Mouse (Mus musculus): ENCODE results near the gene Mtfmt. TPM values are rescaled to one million over a fixed set of nuclear protein-coding genes. Genes with fewer than 3 reads are reported as not detected.
A peak's percentile ranks its signal among the peaks of the same experiment; 100 is the strongest.

The Mtfmt gene
- polyA plus RNA-seq, 1 experiment from 2014 or later: 20.0 TPM

GRCm38 (mm10) chr9:65398279-65398678 is 37.3 kb upstream of the Mtfmt start, which contains the start of gene Rasl12:
TSS of gene Rasl12 (plus strand) at chr9:65398506.
- Histone ChIP-seq H3K36me3 (replicated peaks; ENCODE audit: control insufficient read depth, insufficient read depth, low read depth, low read length) (no peaks in the 10 kb centered on the region), H3K27me3 (ENCODE audit: control insufficient read depth, insufficient read depth, low read length) (no peaks in the 10 kb centered on the region), H3K27ac (replicated peaks; ENCODE audit: low read depth, low read length) (no peak within 1 kb of the TSS), H3K9me3 (replicated peaks; ENCODE audit: control insufficient read depth, low read length) (no peaks in the 10 kb centered on the region), H3K4me2 (ENCODE audit: low read depth, low read length) (peak within 1 kb of the TSS; percentile 80), H3K9ac (replicated peaks; ENCODE audit: low read length) (peak within 1 kb of the TSS; percentile 66), H3K4me3 (ENCODE audit: low read depth, low read length) (peak within 1 kb of the TSS; percentile 47), H3K4me1 (ENCODE audit: control insufficient read depth, insufficient read depth, low read length) (no peaks in the 10 kb centered on the region)
- WGBS: under 1% methylated on average over 24 of the region's 24 CpGs
- ATAC-seq (replicated peaks; ENCODE audit: insufficient number of reproducible peaks, low FRiP score, low TSS enrichment, low read depth) (peak; percentile 72; the same call in 1 of the 2 replicates), DNase-seq (ENCODE audit: low spot score) (peak; percentile 87)

GRCm38 (mm10) chr9:65399934-65400333 is 35.6 kb upstream of the Mtfmt start:
- no peak for ATAC-seq (replicated peaks; ENCODE audit: insufficient number of reproducible peaks, low FRiP score, low TSS enrichment, low read depth)
- Histone ChIP-seq H3K4me2 (ENCODE audit: low read depth, low read length) (no peak overlapping the region), H3K9ac (replicated peaks; ENCODE audit: low read length) (no peak overlapping the region), H3K9me3 (replicated peaks; ENCODE audit: control insufficient read depth, low read length) (no peaks in the 10 kb centered on the region), H3K27me3 (ENCODE audit: control insufficient read depth, insufficient read depth, low read length) (no peaks in the 10 kb centered on the region), H3K4me3 (ENCODE audit: low read depth, low read length) (no peak overlapping the region), H3K27ac (replicated peaks; ENCODE audit: low read depth, low read length) (no peak overlapping the region), H3K36me3 (replicated peaks; ENCODE audit: control insufficient read depth, insufficient read depth, low read depth, low read length) (no peaks in the 10 kb centered on the region), H3K4me1 (ENCODE audit: control insufficient read depth, insufficient read depth, low read length) (no peaks in the 10 kb centered on the region)
- WGBS: 86% methylated on average over 6 of the region's 6 CpGs
- DNase-seq (ENCODE audit: low spot score): no peak

GRCm38 (mm10) chr9:65404331-65405183 is 31.0 kb upstream of the Mtfmt start:
- Histone ChIP-seq H3K4me3 (ENCODE audit: low read depth, low read length) (no peak overlapping the region), H3K9ac (replicated peaks; ENCODE audit: low read length) (no peak overlapping the region), H3K9me3 (replicated peaks; ENCODE audit: control insufficient read depth, low read length) (no peaks in the 10 kb centered on the region), H3K36me3 (replicated peaks; ENCODE audit: control insufficient read depth, insufficient read depth, low read depth, low read length) (no peaks in the 10 kb centered on the region), H3K27me3 (ENCODE audit: control insufficient read depth, insufficient read depth, low read length) (no peaks in the 10 kb centered on the region), H3K27ac (replicated peaks; ENCODE audit: low read depth, low read length) (no peak overlapping the region), H3K4me2 (ENCODE audit: low read depth, low read length) (no peak overlapping the region), H3K4me1 (ENCODE audit: control insufficient read depth, insufficient read depth, low read length) (no peaks in the 10 kb centered on the region)
- no peak for DNase-seq (ENCODE audit: low spot score)
- WGBS: 79% methylated on average over 15 of the region's 15 CpGs
- ATAC-seq (replicated peaks; ENCODE audit: insufficient number of reproducible peaks, low FRiP score, low TSS enrichment, low read depth): no peak

GRCm38 (mm10) chr9:65405184-65405449 is 30.5 kb upstream of the Mtfmt start:
- Histone ChIP-seq H3K4me1 (ENCODE audit: control insufficient read depth, insufficient read depth, low read length) (no peaks in the 10 kb centered on the region), H3K4me2 (ENCODE audit: low read depth, low read length) (no peak overlapping the region), H3K27me3 (ENCODE audit: control insufficient read depth, insufficient read depth, low read length) (no peaks in the 10 kb centered on the region), H3K9me3 (replicated peaks; ENCODE audit: control insufficient read depth, low read length) (no peaks in the 10 kb centered on the region), H3K4me3 (ENCODE audit: low read depth, low read length) (no peak overlapping the region), H3K9ac (replicated peaks; ENCODE audit: low read length) (no peak overlapping the region), H3K27ac (replicated peaks; ENCODE audit: low read depth, low read length) (no peak overlapping the region), H3K36me3 (replicated peaks; ENCODE audit: control insufficient read depth, insufficient read depth, low read depth, low read length) (no peaks in the 10 kb centered on the region)
- WGBS: 83% methylated on average over 2 of the region's 2 CpGs
- no peak for DNase-seq (ENCODE audit: low spot score)
- ATAC-seq (replicated peaks; ENCODE audit: insufficient number of reproducible peaks, low FRiP score, low TSS enrichment, low read depth): no peak

- DNase-seq (ENCODE audit: low spot score): no peak
- no peak for ATAC-seq (replicated peaks; ENCODE audit: insufficient number of reproducible peaks, low FRiP score, low TSS enrichment, low read depth)
- Histone ChIP-seq H3K4me2 (ENCODE audit: low read depth, low read length) (no peak overlapping the region), H3K9ac (replicated peaks; ENCODE audit: low read length) (no peak overlapping the region), H3K27ac (replicated peaks; ENCODE audit: low read depth, low read length) (no peak overlapping the region), H3K4me3 (ENCODE audit: low read depth, low read length) (no peak overlapping the region), H3K4me1 (ENCODE audit: control insufficient read depth, insufficient read depth, low read length) (no peaks in the 10 kb centered on the region), H3K27me3 (ENCODE audit: control insufficient read depth, insufficient read depth, low read length) (no peaks in the 10 kb centered on the region), H3K9me3 (replicated peaks; ENCODE audit: control insufficient read depth, low read length) (no peaks in the 10 kb centered on the region), H3K36me3 (replicated peaks; ENCODE audit: control insufficient read depth, insufficient read depth, low read depth, low read length) (no peaks in the 10 kb centered on the region)
- WGBS: 75% methylated on average over 5 of the region's 5 CpGs
Measured at GRCm38 (mm10) chr9:65407327-65407726, 28.3 kb upstream of the Mtfmt start.

GRCm38 (mm10) chr9:65407861-65408260 is 27.7 kb upstream of the Mtfmt start:
- Histone ChIP-seq H3K9me3 (replicated peaks; ENCODE audit: control insufficient read depth, low read length) (no peaks in the 10 kb centered on the region), H3K4me3 (ENCODE audit: low read depth, low read length) (no peak overlapping the region), H3K36me3 (replicated peaks; ENCODE audit: control insufficient read depth, insufficient read depth, low read depth, low read length) (no peaks in the 10 kb centered on the region), H3K9ac (replicated peaks; ENCODE audit: low read length) (no peak overlapping the region), H3K4me1 (ENCODE audit: control insufficient read depth, insufficient read depth, low read length) (no peaks in the 10 kb centered on the region), H3K27me3 (ENCODE audit: control insufficient read depth, insufficient read depth, low read length) (no peaks in the 10 kb centered on the region), H3K27ac (replicated peaks; ENCODE audit: low read depth, low read length) (no peak overlapping the region), H3K4me2 (ENCODE audit: low read depth, low read length) (no peak overlapping the region)
- 79% methylated on average over 3 of the region's 3 CpGs for WGBS
- ATAC-seq (replicated peaks; ENCODE audit: insufficient number of reproducible peaks, low FRiP score, low TSS enrichment, low read depth): no peak
- DNase-seq (ENCODE audit: low spot score): no peak

GRCm38 (mm10) chr9:65408871-65409295 is 26.7 kb upstream of the Mtfmt start:
- Histone ChIP-seq H3K4me3 (ENCODE audit: low read depth, low read length) (no peak overlapping the region), H3K4me2 (ENCODE audit: low read depth, low read length) (no peak overlapping the region), H3K27ac (replicated peaks; ENCODE audit: low read depth, low read length) (no peak overlapping the region), H3K27me3 (ENCODE audit: control insufficient read depth, insufficient read depth, low read length) (no peaks in the 10 kb centered on the region), H3K9me3 (replicated peaks; ENCODE audit: control insufficient read depth, low read length) (no peaks in the 10 kb centered on the region), H3K9ac (replicated peaks; ENCODE audit: low read length) (no peak overlapping the region), H3K36me3 (replicated peaks; ENCODE audit: control insufficient read depth, insufficient read depth, low read depth, low read length) (no peaks in the 10 kb centered on the region), H3K4me1 (ENCODE audit: control insufficient read depth, insufficient read depth, low read length) (no peaks in the 10 kb centered on the region)
- 67% methylated on average over 5 of the region's 5 CpGs for WGBS
- no peak for DNase-seq (ENCODE audit: low spot score)
- ATAC-seq (replicated peaks; ENCODE audit: insufficient number of reproducible peaks, low FRiP score, low TSS enrichment, low read depth): no peak

GRCm38 (mm10) chr9:65410378-65410777 is 25.2 kb upstream of the Mtfmt start:
- Histone ChIP-seq H3K9me3 (replicated peaks; ENCODE audit: control insufficient read depth, low read length) (no peaks in the 10 kb centered on the region), H3K36me3 (replicated peaks; ENCODE audit: control insufficient read depth, insufficient read depth, low read depth, low read length) (no peaks in the 10 kb centered on the region), H3K27me3 (ENCODE audit: control insufficient read depth, insufficient read depth, low read length) (no peaks in the 10 kb centered on the region), H3K4me3 (ENCODE audit: low read depth, low read length) (no peak overlapping the region), H3K9ac (replicated peaks; ENCODE audit: low read length) (no peak overlapping the region), H3K27ac (replicated peaks; ENCODE audit: low read depth, low read length) (no peak overlapping the region), H3K4me2 (ENCODE audit: low read depth, low read length) (no peak overlapping the region), H3K4me1 (ENCODE audit: control insufficient read depth, insufficient read depth, low read length) (no peaks in the 10 kb centered on the region)
- ATAC-seq (replicated peaks; ENCODE audit: insufficient number of reproducible peaks, low FRiP score, low TSS enrichment, low read depth): no peak
- no peak for DNase-seq (ENCODE audit: low spot score)
- WGBS: 92% methylated on average over 8 of the region's 8 CpGs
